Mouse (Mus musculus) intestine, embryonic 16.5 days (tissue): ENCODE measurements around the gene Gm21977. TPM values are rescaled to one million over a fixed set of nuclear protein-coding genes. Genes with fewer than 3 reads are reported as not detected.
"Not testable (repeated sequence)": the region's sequence is repeated elsewhere in the genome, so short reads cannot be mapped to it uniquely, and the experiment has no call there.

Experiments
- ATAC-seq: fragments of 200-750 bp; cut with Nextera tagmentation; 2 replicates; pipeline ENCODE4 v1.8.0; 2017; ENCODE audit warnings: moderate TSS enrichment, moderate library complexity
- H3K27ac ChIP-seq: fragments of 300-500 bp; sonication (generic); 2 replicates; pipeline ENCODE4 v1.5.1; 2014; ENCODE audit warnings: mild to moderate bottlenecking, low read length
- H3K27me3 ChIP-seq: fragments of 300-500 bp; sonication (generic); replicated peaks from 2 replicates; pipeline ENCODE4 v1.6.1; 2014; ENCODE audit warnings: low read length, control low read depth, mixed read lengths; ENCODE audit not compliant: control insufficient read depth, insufficient read depth
- H3K36me3 ChIP-seq: fragments of 300-500 bp; sonication (generic); 2 replicates; pipeline ENCODE4 v1.6.1; 2014; ENCODE audit warnings: low read length, control low read depth; ENCODE audit not compliant: control insufficient read depth, insufficient read depth
- H3K4me1 ChIP-seq: fragments of 300-500 bp; sonication (generic); 2 replicates; pipeline ENCODE4 v1.6.1; 2014; ENCODE audit warnings: low read length, control low read depth, mixed read lengths; ENCODE audit not compliant: control insufficient read depth, insufficient read depth
- H3K4me2 ChIP-seq: fragments of 300-500 bp; sonication (generic); 2 replicates; pipeline ENCODE4 v1.6.1; 2014; ENCODE audit warnings: low read depth, low read length, control low read depth
- H3K4me3 ChIP-seq: fragments of 300-500 bp; sonication (generic); 2 replicates; pipeline ENCODE4 v1.5.1; 2014; ENCODE audit warnings: mild to moderate bottlenecking, low read length
- H3K9ac ChIP-seq: fragments of 300-500 bp; sonication (generic); 2 replicates; pipeline ENCODE4 v1.6.1; 2014; ENCODE audit warnings: low read depth, low read length
- H3K9me3 ChIP-seq: fragments of 300-500 bp; sonication (generic); 2 replicates; pipeline ENCODE4 v1.6.1; 2016; ENCODE audit warnings: low read length, control low read depth; ENCODE audit not compliant: control insufficient read depth
- WGBS: fragments of 180-500 bp; shearing (Covaris S2); extraction: QIAGEN DNeasy Blood & Tissue Kit; methylation state at CpG from one replicate; pipeline ENCODE4 v1.1.7; 2014; 5-methylcytosine and 5-hydroxymethylcytosine counted together
- polyA plus RNA-seq: library from polyadenylated mRNA; unstranded; fragments of >200 nt; fragmentation: Nextera tagmentation; extraction: Ambion mirVana; gene quantifications from 2 replicates; pipeline ENCODE4 v1.2.1, GENCODE M21; 2015

The Gm21977 gene
- not detected in 2 replicates for polyA plus RNA-seq

DNA sequence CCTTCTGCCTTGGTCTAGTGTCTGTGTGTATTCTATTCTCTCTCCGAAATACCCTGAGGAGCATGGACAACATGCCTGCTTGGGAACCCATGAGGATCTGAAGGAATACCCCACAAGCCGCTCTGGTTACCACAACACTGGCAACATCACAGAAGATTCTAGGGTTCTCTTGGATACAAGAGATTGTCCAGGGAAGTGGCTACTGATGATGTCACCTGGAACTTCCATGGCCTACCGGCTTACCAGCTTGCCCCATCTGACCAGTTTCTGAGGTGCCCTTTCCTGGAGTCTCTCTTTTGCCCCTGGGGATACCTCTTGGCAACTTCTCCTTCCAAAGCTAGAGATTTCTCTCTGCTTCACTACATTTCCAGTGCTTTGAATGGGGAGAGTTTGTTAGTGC is at the start of gene Gm21977:
Gene Gm21977, minus strand, starts transcription at position 101 of the 400 bp plus-strand sequence.
- not testable (repeated sequence) for H3K4me3 ChIP-seq, H3K27me3 ChIP-seq, H3K9me3 ChIP-seq, H3K9ac ChIP-seq, ATAC-seq, H3K36me3 ChIP-seq, H3K4me2 ChIP-seq, H3K27ac ChIP-seq, H3K4me1 ChIP-seq
- no CpG with 5 or more reads among the region's 3 CpGs for WGBS

Other genes starting within 250 kb of the Gm21977 start
- not detected in 2 replicates for gene Gm3633, start 211.6 kb downstream of the Gm21977 start, polyA plus RNA-seq
- not detected in 2 replicates for gene Gm10378, start 197.5 kb downstream of the Gm21977 start, polyA plus RNA-seq
- gene Gm3015, start 84.7 kb downstream of the Gm21977 start, polyA plus RNA-seq = not detected in 2 replicates
- gene Gm10377, start 55.5 kb downstream of the Gm21977 start, polyA plus RNA-seq = not detected in 2 replicates
- not detected in 2 replicates for gene Gm8082, start 140.1 kb upstream of the Gm21977 start, polyA plus RNA-seq
- gene Gm10376, start 162.2 kb upstream of the Gm21977 start, polyA plus RNA-seq = not detected in 2 replicates
- gene Gm8094, start 223.2 kb upstream of the Gm21977 start, polyA plus RNA-seq = not detected in 2 replicates
- gene Gm8104, start 247.1 kb upstream of the Gm21977 start, polyA plus RNA-seq = not detected in 2 replicates